Mouse (Mus musculus): Measurements from ENCODE around the gene Artn. TPM values are rescaled to one million over a fixed set of nuclear protein-coding genes. Genes with fewer than 3 reads are reported as not detected.
A peak's percentile ranks its signal among the peaks of the same experiment; 100 is the strongest.

The Artn gene
- polyA plus RNA-seq, 1 experiment from 2014 or later, result 2.7 TPM

DNA sequence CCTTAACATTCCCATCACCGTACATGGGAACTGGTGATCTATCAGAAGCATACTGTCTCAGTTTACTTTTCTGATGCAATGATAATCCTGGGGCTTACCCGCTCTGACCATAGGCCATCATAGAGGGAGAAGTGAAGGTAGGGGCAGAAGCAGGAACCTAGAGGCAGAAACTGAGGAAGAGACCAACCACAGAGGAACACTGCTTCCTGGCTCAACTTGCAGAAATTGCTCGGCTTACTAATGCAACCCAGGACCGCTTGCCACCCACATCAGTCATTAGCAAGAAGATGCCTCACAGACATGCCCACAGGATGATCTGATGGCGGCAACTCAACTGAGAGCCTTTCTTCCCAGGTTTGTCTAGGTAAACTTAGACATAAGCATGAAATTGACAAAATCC lies 10.8 kb downstream of the Artn start:
- Histone ChIP-seq H3K36me3 (no peaks in the 10 kb centered on the region), H3K9ac (no peak overlapping the region), H3K4me3 (replicated peaks) (no peak overlapping the region), H3K27me3 (peaks cover 26% of the 10 kb centered on the region), H3K4me1 (replicated peaks) (peaks cover 44% of the 10 kb centered on the region), H3K9me3 (replicated peaks) (no peaks in the 10 kb centered on the region), H3K4me2 (no peak overlapping the region), H3K27ac (no peak overlapping the region)
- no peak for ATAC-seq (ENCODE audit: low read depth)
- WGBS (ENCODE audit: insufficient replicate concordance), result 49% methylated on average over 5 of the region's 5 CpGs
- DNase-seq, result no peak

DNA sequence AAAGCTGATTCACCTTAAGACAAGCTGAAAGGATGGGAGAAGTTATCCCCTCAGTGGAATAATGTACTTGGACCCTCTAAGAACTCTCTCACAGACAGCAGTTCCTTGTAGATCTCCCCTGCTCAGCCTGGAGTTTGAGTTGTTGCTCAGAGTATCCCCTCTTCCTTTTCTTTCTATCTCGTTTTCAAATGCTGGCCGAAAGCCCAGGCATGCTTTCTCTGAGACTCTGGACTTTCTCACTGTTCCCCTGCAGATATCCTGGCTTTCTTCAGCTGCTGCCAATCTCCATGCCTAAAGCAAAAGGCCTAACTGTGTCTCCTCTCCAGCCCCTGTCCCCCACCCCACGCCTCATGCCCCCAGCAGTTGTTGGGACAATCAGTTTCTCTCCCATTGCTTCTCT lies 11.3 kb downstream of the Artn start:
- Histone ChIP-seq H3K27ac (peak overlapping the region; percentile 32), H3K4me1 (replicated peaks) (peaks cover 49% of the 10 kb centered on the region), H3K4me3 (replicated peaks) (no peak overlapping the region), H3K27me3 (peaks cover 21% of the 10 kb centered on the region), H3K4me2 (no peak overlapping the region), H3K36me3 (no peaks in the 10 kb centered on the region), H3K9me3 (replicated peaks) (no peaks in the 10 kb centered on the region), H3K9ac (no peak overlapping the region)
- DNase-seq, result no peak
- ATAC-seq (ENCODE audit: low read depth), result no peak
- WGBS (ENCODE audit: insufficient replicate concordance), result 70% methylated on average over 3 of the region's 3 CpGs

DNA sequence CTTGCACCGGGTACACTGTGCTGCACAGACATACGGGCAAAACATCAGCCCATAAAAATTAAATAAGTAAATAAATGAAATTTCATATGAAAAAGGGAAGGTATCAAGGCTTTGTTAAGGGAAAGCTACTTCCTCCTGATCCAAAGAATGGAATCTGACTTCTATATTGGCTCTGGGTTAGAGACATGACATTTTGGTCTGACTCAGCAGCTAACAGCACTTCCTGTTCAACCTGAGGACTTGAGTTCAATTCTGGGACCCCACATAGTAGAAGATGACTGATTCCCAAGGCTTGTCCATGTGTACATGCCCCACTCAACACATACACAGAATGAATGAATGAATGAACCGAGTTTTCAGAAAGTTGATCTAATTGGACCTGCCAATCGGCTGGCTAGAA lies 11.7 kb downstream of the Artn start:
- H3K4me3 ChIP-seq (replicated peaks), result no peak overlapping the region
- H3K4me2 ChIP-seq, result no peak overlapping the region
- H3K27me3 ChIP-seq, result peaks cover 17% of the 10 kb centered on the region
- H3K27ac ChIP-seq, result peak overlapping the region; percentile 67
- no peaks in the 10 kb centered on the region for H3K36me3 ChIP-seq
- no peak overlapping the region for H3K9ac ChIP-seq
- DNase-seq, result no peak
- no peaks in the 10 kb centered on the region for H3K9me3 ChIP-seq (replicated peaks)
- ATAC-seq (ENCODE audit: low read depth), result no peak
- H3K4me1 ChIP-seq (replicated peaks), result peaks cover 53% of the 10 kb centered on the region
- 79% methylated on average over 4 of the region's 4 CpGs for WGBS (ENCODE audit: insufficient replicate concordance)

DNA sequence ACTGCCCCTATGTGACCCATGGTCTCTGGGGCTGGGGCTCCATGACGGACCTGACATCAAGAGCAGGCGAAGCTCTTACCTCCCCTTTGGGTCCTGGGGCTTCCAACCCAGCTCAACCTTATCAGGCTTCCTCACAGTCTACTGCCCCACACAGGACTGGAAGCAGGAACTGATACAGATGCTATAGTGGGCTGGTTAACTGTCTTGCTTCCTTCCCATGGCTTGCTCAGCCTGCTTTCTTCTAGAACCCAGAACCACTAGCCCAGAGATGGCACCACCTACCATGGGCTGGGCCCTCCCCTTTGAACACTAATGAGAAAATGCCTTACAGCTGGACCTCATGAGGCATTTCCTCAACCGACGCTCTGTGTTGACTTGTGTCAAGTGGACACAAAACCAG lies 12.2 kb downstream of the Artn start:
- 43% methylated on average over 4 of the region's 4 CpGs for WGBS (ENCODE audit: insufficient replicate concordance)
- H3K27ac ChIP-seq, result peak overlapping the region; percentile 67
- peaks cover 13% of the 10 kb centered on the region for H3K27me3 ChIP-seq
- H3K4me3 ChIP-seq (replicated peaks), result no peak overlapping the region
- no peak for ATAC-seq (ENCODE audit: low read depth)
- no peak for DNase-seq
- H3K4me1 ChIP-seq (replicated peaks), result peaks cover 57% of the 10 kb centered on the region
- H3K36me3 ChIP-seq, result no peaks in the 10 kb centered on the region
- no peaks in the 10 kb centered on the region for H3K9me3 ChIP-seq (replicated peaks)
- no peak overlapping the region for H3K9ac ChIP-seq
- H3K4me2 ChIP-seq, result no peak overlapping the region

DNA sequence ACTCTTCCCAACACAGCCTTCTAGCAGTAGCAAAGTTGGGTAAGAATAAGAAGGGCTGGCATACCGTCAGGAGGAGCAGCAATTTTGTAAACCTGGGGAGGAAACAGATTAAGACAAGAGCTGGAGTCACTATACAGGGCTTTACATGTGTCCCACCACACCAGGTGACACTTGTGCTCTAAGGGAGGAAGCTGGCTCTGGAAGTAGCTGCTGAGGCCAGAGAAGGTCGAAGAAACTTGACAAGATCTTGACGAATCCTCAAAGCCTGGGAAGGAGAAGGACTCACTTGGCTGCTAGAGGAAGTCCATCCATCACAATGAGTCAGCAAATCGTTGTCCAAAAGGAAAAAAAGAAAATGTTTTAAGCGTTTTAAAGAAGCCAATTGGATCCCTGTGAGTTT lies 13.2 kb downstream of the Artn start:
- H3K9ac ChIP-seq, result peak overlapping the region; percentile 94
- H3K4me1 ChIP-seq (replicated peaks), result peaks cover 66% of the 10 kb centered on the region
- peaks cover 8% of the 10 kb centered on the region for H3K36me3 ChIP-seq
- DNase-seq, result no peak
- 27% methylated on average over 5 of the region's 5 CpGs for WGBS (ENCODE audit: insufficient replicate concordance)
- H3K9me3 ChIP-seq (replicated peaks), result no peaks in the 10 kb centered on the region
- H3K4me3 ChIP-seq (replicated peaks), result peak overlapping the region; percentile 87
- H3K27me3 ChIP-seq, result peaks cover 3% of the 10 kb centered on the region; the same call in 1 of the 2 replicates
- H3K4me2 ChIP-seq, result peak overlapping the region; percentile 97
- no peak for ATAC-seq (ENCODE audit: low read depth)
- peak overlapping the region; percentile 67 for H3K27ac ChIP-seq

DNA sequence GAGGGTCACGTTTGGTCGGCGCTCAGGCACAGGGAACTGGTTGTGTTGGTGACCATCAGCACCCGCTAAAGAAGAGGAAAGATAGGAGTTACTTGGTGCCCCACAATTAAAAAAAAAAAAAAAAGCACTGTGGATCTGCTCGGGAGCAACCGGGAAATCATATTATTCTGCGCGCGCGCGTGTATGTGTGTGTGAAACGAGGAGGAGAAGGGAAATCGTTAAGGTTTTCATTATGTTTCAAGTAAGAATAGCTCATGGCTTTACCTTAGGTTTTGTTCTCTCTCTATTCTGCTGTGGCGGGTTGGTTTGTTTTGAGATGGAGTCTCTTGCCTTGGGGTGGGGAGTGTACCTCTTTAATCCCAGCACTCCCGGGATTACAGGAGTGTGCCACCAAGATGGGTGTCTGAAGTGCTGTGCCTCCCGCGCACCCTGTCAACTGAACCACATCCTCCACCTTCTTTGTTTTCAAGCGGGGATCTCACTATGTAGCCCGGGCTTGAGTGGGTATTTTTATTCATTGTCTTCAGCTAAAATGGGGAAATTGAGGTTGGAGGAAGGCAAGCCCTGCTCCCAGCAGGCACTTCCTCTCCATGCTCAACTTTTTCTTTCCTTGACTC lies 14.0 kb downstream of the Artn start:
- H3K27ac ChIP-seq, result peak overlapping the region; percentile 67
- under 1% methylated on average over 19 of the region's 19 CpGs for WGBS (ENCODE audit: insufficient replicate concordance)
- H3K4me1 ChIP-seq (replicated peaks), result peaks cover 68% of the 10 kb centered on the region
- DNase-seq (no peak), ATAC-seq (ENCODE audit: low read depth) (no peak)
- peak overlapping the region; percentile 97 for H3K4me2 ChIP-seq
- no peaks in the 10 kb centered on the region for H3K27me3 ChIP-seq
- peaks cover 16% of the 10 kb centered on the region for H3K36me3 ChIP-seq
- no peaks in the 10 kb centered on the region for H3K9me3 ChIP-seq (replicated peaks)
- peak overlapping the region; percentile 94 for H3K9ac ChIP-seq
- H3K4me3 ChIP-seq (replicated peaks), result peak overlapping the region; percentile 87

DNA sequence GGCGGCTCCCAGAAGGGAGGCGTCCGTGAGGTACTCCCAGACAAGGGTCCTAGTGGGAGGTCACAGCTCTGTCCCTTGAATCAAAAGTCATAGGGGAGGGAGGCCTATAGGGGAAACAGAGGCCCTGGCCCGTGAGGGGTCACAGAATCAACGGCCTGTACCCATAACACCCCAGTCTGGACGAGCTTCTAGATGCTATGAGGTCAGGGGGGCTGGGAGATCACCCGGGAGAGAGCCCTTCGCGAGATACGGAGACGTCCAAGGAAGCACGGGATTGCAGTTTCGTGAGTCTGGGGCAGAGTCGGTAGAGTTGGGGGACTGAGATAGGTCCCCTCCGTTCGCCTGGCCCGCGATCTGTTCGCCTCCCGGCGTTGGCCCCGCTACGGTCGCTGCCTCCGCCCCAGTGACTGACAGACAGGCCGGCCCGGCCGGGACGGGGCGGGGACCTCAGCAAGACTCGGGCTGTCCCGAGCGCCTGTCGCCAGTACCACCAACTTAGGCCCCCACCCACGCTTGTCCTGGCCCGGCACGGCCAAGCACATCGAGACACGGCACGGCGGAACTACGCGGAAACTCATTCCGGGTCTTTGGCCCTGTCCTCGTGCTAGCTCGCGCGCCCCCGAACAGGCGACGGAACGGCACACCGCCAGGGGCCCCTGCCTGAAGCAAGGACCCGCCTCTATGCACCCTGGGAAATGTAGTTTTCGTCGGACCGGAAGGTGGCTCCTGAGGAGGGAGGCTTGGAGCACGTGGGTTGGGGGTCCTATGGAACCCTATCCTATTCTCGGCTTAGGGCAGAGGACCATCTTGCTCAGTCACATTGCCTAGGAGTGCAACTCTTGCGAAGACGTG lies 14.7 kb downstream of the Artn start, which contains the start of gene Ipo13:
Gene Ipo13, minus strand, starts transcription at position 409 of the 852 bp plus-strand sequence.
- peaks cover 18% of the 10 kb centered on the region for H3K36me3 ChIP-seq

DNA sequence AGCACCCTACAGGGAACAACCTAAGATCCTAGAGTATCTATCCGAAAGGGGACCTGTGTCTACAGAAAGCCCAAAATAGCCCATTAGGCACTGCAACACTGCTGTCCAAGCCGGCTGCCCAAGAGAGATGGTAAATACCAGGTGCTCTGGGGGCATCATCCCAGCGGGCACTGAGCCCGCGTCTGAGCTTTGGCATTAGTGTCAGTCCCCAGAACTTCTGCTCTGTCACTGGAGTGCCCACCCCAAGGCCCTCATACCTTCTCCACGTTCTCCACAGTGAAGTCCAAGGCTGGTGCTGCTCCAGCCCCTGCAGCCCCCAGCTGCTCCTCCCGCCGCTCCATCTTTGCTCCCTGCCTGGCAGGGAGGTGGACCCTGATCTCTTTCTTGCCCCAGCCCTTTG lies 15.5 kb downstream of the Artn start:
- H3K9ac ChIP-seq, result peak overlapping the region; percentile 94
- peak overlapping the region; percentile 87 for H3K4me3 ChIP-seq (replicated peaks)
- H3K27ac ChIP-seq, result peak overlapping the region; percentile 67
- peaks cover 80% of the 10 kb centered on the region for H3K4me1 ChIP-seq (replicated peaks)
- H3K27me3 ChIP-seq, result no peaks in the 10 kb centered on the region
- DNase-seq (no peak), ATAC-seq (ENCODE audit: low read depth) (0 out of 2 replicates have a peak, but pooled peaks have one; percentile 3)
- WGBS (ENCODE audit: insufficient replicate concordance), result 19% methylated on average over 8 of the region's 8 CpGs
- peak overlapping the region; percentile 97 for H3K4me2 ChIP-seq
- H3K36me3 ChIP-seq, result peaks cover 22% of the 10 kb centered on the region
- no peaks in the 10 kb centered on the region for H3K9me3 ChIP-seq (replicated peaks)

More for the DNA sequence above, 14.7 kb downstream of the Artn start, which contains the start of gene Ipo13:
- ATAC-seq (ENCODE audit: low read depth) (peak; percentile 91), DNase-seq (peak; percentile 93)
- H3K4me2 ChIP-seq, result peak within 1 kb of the TSS; percentile 97
- peaks cover 76% of the 10 kb centered on the region for H3K4me1 ChIP-seq (replicated peaks)
- no peaks in the 10 kb centered on the region for H3K9me3 ChIP-seq (replicated peaks)
- WGBS (ENCODE audit: insufficient replicate concordance), result under 1% methylated on average over 61 of the region's 61 CpGs
- peak within 1 kb of the TSS; percentile 67 for H3K27ac ChIP-seq
- H3K9ac ChIP-seq, result peak within 1 kb of the TSS; percentile 94
- peak within 1 kb of the TSS; percentile 87 for H3K4me3 ChIP-seq (replicated peaks)
- H3K27me3 ChIP-seq, result no peaks in the 10 kb centered on the region

DNA sequence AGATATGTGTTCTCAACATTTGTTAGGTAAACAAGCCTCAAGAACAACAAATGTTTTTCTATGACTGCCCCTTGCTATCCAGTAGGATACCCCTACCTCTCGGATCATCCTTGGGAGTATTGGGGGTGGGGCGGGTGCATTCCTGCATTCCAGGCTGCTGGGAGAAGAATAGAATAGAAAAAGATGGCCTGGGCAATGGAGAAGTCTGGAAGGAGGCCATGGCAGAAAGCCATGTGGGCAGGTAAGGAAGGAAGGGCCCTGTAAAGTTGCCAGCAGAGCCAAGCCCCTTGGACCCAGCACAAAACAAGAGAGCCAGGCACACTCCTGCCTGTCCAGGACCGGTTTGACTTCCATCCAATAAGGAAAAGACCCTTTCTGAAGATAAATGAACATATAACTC lies 16.1 kb downstream of the Artn start:
- ATAC-seq (ENCODE audit: low read depth) (no peak), DNase-seq (no peak)
- no peaks in the 10 kb centered on the region for H3K9me3 ChIP-seq (replicated peaks)
- H3K4me2 ChIP-seq, result peak overlapping the region; percentile 97
- H3K27ac ChIP-seq, result peak overlapping the region; percentile 40; the same call in 1 of the 2 replicates
- H3K4me1 ChIP-seq (replicated peaks), result peaks cover 79% of the 10 kb centered on the region
- no peaks in the 10 kb centered on the region for H3K27me3 ChIP-seq
- WGBS (ENCODE audit: insufficient replicate concordance), result 71% methylated on average over 3 of the region's 3 CpGs
- peaks cover 25% of the 10 kb centered on the region for H3K36me3 ChIP-seq
- peak overlapping the region; percentile 87 for H3K4me3 ChIP-seq (replicated peaks)
- peak overlapping the region; percentile 94 for H3K9ac ChIP-seq

DNA sequence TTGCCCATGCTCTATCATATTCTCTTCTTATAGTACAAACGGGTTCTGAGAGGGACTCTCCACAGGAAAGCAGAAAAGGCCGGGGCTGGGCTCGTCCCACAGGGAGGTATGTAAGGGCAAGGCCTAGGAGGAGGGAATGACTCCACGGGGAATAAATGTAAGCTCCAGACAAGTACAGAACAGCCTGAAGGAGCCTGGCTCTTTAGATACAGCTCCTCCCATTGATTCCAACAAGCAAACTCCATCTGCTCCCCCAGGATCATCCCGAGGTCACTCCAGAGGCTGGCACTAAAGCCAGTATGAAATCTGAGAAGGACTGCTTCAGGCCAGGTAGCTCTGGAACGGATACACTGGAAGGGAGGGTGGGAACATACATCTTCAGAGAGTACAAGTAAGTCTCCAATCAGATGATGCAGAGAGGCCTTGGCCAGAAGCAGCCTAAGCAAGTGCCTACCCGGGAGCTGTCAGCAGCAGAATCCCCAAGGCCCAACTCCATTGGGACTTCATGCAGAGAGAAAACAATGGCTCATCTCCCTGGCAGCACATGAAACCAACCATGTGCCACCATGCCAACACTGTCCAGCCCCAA lies 16.8 kb downstream of the Artn start:
- no peaks in the 10 kb centered on the region for H3K9me3 ChIP-seq (replicated peaks)
- H3K4me3 ChIP-seq (replicated peaks), result peak overlapping the region; percentile 87
- peaks cover 78% of the 10 kb centered on the region for H3K4me1 ChIP-seq (replicated peaks)

DNA sequence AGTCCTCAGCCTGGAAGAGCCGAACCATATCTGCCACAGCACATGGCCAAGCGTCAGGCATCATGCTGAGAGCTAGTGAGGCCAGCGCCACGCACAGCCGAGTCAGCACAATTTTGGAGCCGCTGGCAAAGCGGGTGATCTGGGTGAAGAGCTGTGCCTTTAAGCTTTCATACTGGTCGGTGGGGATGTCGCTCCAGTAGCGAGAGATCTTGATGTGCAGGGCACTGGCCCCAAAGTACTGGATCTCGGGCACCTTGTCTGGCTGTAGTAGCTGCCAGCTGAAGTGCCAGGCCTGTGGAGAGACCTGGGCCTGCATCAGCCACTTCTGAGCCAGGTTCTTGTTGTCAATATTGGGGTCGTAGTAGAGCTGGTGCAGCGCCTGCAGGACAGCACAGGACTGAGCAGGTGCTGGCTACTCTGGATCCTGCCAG lies 17.4 kb downstream of the Artn start:
- H3K9ac ChIP-seq, result no peak overlapping the region; the same call in 1 of the 2 replicates
- H3K4me3 ChIP-seq (replicated peaks), result no peak overlapping the region
- H3K4me1 ChIP-seq (replicated peaks), result peaks cover 73% of the 10 kb centered on the region
- ATAC-seq (ENCODE audit: low read depth) (no peak), DNase-seq (no peak)
- H3K4me2 ChIP-seq, result no peak overlapping the region
- 89% methylated on average over 13 of the region's 13 CpGs for WGBS (ENCODE audit: insufficient replicate concordance)
- H3K9me3 ChIP-seq (replicated peaks), result no peaks in the 10 kb centered on the region
- no peaks in the 10 kb centered on the region for H3K27me3 ChIP-seq
- no peak overlapping the region for H3K27ac ChIP-seq
- peaks cover 32% of the 10 kb centered on the region for H3K36me3 ChIP-seq

More for the DNA sequence above, 16.8 kb downstream of the Artn start:
- Histone ChIP-seq H3K27me3 (no peaks in the 10 kb centered on the region), H3K4me2 (peak overlapping the region; percentile 97), H3K27ac (peak overlapping the region; percentile 40), H3K9ac (peak overlapping the region; percentile 46; the same call in 1 of the 2 replicates), H3K36me3 (peaks cover 29% of the 10 kb centered on the region)
- WGBS (ENCODE audit: insufficient replicate concordance), result 80% methylated on average over 7 of the region's 7 CpGs
- ATAC-seq (ENCODE audit: low read depth) (no peak), DNase-seq (no peak)
